Mouse (Mus musculus): ENCODE measurements around the gene Ugt1a2. TPM values are rescaled to one million over a fixed set of nuclear protein-coding genes. Genes with fewer than 3 reads are reported as not detected.
A peak's percentile ranks its signal among the peaks of the same experiment; 100 is the strongest.

Ugt1a2 gene
- polyA plus RNA-seq, 1 experiment from 2014 or later, result not detected

GRCm38 (mm10) chr1:88256886-88257663, 56.7 kb downstream of the Ugt1a2 start:
- Histone ChIP-seq H3K9me3 (ENCODE audit: control insufficient read depth, low read length) (peaks cover 89% of the 10 kb centered on the region), H3K4me2 (ENCODE audit: low read depth) (no peak overlapping the region), H3K4me1 (ENCODE audit: control insufficient read depth, insufficient read depth, low read length) (no peaks in the 10 kb centered on the region), H3K4me3 (ENCODE audit: low read depth, low read length) (no peak overlapping the region), H3K27ac (ENCODE audit: low read depth, low read length) (no peak overlapping the region), H3K36me3 (ENCODE audit: control insufficient read depth, insufficient read depth, low read length) (peaks cover 14% of the 10 kb centered on the region), H3K9ac (ENCODE audit: low read length) (no peak overlapping the region), H3K27me3 (ENCODE audit: control insufficient read depth, insufficient read depth, low read length) (no peaks in the 10 kb centered on the region)
- DNase-seq (ENCODE audit: low spot score) (no peak), ATAC-seq (ENCODE audit: insufficient read depth, low FRiP score, low TSS enrichment) (no peak)
- WGBS, result 78% methylated on average over 10 of the region's 10 CpGs

DNA sequence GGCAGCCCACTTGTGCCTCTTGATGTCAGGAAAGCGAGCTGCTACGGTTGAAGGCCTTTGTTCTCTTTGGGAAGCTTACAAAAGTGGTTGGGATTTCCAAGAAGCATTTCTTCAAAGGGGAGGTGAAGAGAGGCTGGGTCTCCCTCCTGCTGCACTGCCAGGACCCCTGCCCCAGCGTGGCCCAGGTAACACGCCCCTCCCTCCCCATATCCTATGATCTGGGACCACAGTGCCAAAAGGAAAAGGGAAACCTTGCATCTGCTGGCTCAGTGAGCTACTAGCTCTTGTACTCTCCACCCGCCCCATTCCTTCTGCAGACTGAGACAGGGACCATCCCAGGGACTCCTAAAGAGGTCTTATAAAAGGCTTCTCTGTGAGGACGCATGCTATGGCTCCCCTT, 57.3 kb downstream of the Ugt1a2 start:
- H3K27ac ChIP-seq (ENCODE audit: low read depth, low read length), result no peak overlapping the region
- H3K4me1 ChIP-seq (ENCODE audit: control insufficient read depth, insufficient read depth, low read length), result no peaks in the 10 kb centered on the region
- H3K36me3 ChIP-seq (ENCODE audit: control insufficient read depth, insufficient read depth, low read length), result peaks cover 20% of the 10 kb centered on the region
- H3K9ac ChIP-seq (ENCODE audit: low read length), result no peak overlapping the region
- no peak overlapping the region for H3K4me2 ChIP-seq (ENCODE audit: low read depth)
- ATAC-seq (ENCODE audit: insufficient read depth, low FRiP score, low TSS enrichment), result no peak
- no peak for DNase-seq (ENCODE audit: low spot score)
- no peaks in the 10 kb centered on the region for H3K27me3 ChIP-seq (ENCODE audit: control insufficient read depth, insufficient read depth, low read length)
- peaks cover 83% of the 10 kb centered on the region for H3K9me3 ChIP-seq (ENCODE audit: control insufficient read depth, low read length)
- H3K4me3 ChIP-seq (ENCODE audit: low read depth, low read length), result no peak overlapping the region
- 77% methylated on average over 6 of the region's 6 CpGs for WGBS

DNA sequence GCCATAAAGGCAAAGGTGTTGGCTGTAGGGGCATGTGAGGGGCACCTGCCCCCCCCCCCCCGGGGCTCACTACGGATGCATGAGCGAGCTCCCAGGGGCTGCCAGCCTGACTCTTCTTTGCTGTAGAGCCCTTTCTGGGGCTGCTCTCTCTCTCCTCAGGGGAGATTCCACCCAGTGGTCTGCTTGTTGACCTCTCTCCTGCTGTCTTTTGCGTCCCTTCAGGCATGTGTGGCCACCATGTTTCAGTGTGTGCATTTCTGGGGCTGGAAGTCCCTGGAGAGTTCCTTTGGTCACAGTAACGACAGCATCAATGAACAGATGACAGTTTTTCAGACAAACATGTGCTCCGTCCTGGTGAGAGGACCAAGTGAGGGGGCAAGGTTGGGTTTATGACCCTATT, 58.0 kb downstream of the Ugt1a2 start:
- H3K9ac ChIP-seq (ENCODE audit: low read length), result no peak overlapping the region
- WGBS, result 66% methylated on average over 6 of the region's 6 CpGs
- DNase-seq (ENCODE audit: low spot score) (no peak), ATAC-seq (ENCODE audit: insufficient read depth, low FRiP score, low TSS enrichment) (no peak)
- peaks cover 27% of the 10 kb centered on the region for H3K36me3 ChIP-seq (ENCODE audit: control insufficient read depth, insufficient read depth, low read length)
- H3K4me1 ChIP-seq (ENCODE audit: control insufficient read depth, insufficient read depth, low read length), result no peaks in the 10 kb centered on the region
- no peaks in the 10 kb centered on the region for H3K27me3 ChIP-seq (ENCODE audit: control insufficient read depth, insufficient read depth, low read length)
- no peak overlapping the region for H3K27ac ChIP-seq (ENCODE audit: low read depth, low read length)
- H3K4me3 ChIP-seq (ENCODE audit: low read depth, low read length), result no peak overlapping the region
- no peak overlapping the region for H3K4me2 ChIP-seq (ENCODE audit: low read depth)
- peaks cover 78% of the 10 kb centered on the region for H3K9me3 ChIP-seq (ENCODE audit: control insufficient read depth, low read length)

GRCm38 (mm10) chr1:88258881-88259642, 58.7 kb downstream of the Ugt1a2 start:
- 0 out of 2 replicates have a peak overlapping the region, but pooled peaks have one; percentile 0 for H3K27ac ChIP-seq (ENCODE audit: low read depth, low read length)
- no peaks in the 10 kb centered on the region for H3K27me3 ChIP-seq (ENCODE audit: control insufficient read depth, insufficient read depth, low read length)
- no peak for DNase-seq (ENCODE audit: low spot score)
- peak; percentile 2 for ATAC-seq (ENCODE audit: insufficient read depth, low FRiP score, low TSS enrichment)
- H3K9me3 ChIP-seq (ENCODE audit: control insufficient read depth, low read length), result peaks cover 78% of the 10 kb centered on the region
- H3K9ac ChIP-seq (ENCODE audit: low read length), result no peak overlapping the region
- WGBS, result 77% methylated on average over 8 of the region's 8 CpGs
- no peak overlapping the region for H3K4me2 ChIP-seq (ENCODE audit: low read depth)
- H3K4me1 ChIP-seq (ENCODE audit: control insufficient read depth, insufficient read depth, low read length), result no peaks in the 10 kb centered on the region
- H3K36me3 ChIP-seq (ENCODE audit: control insufficient read depth, insufficient read depth, low read length), result peaks cover 34% of the 10 kb centered on the region
- no peak overlapping the region for H3K4me3 ChIP-seq (ENCODE audit: low read depth, low read length)

- 76% methylated on average over 4 of the region's 4 CpGs for WGBS
- Histone ChIP-seq H3K27ac (ENCODE audit: low read depth, low read length) (0 out of 2 replicates have a peak overlapping the region, but pooled peaks have one; percentile 0), H3K4me2 (ENCODE audit: low read depth) (no peak overlapping the region), H3K9ac (ENCODE audit: low read length) (no peak overlapping the region), H3K4me1 (ENCODE audit: control insufficient read depth, insufficient read depth, low read length) (no peaks in the 10 kb centered on the region), H3K4me3 (ENCODE audit: low read depth, low read length) (no peak overlapping the region), H3K36me3 (ENCODE audit: control insufficient read depth, insufficient read depth, low read length) (peaks cover 40% of the 10 kb centered on the region), H3K27me3 (ENCODE audit: control insufficient read depth, insufficient read depth, low read length) (no peaks in the 10 kb centered on the region), H3K9me3 (ENCODE audit: control insufficient read depth, low read length) (peaks cover 76% of the 10 kb centered on the region)
- ATAC-seq (ENCODE audit: insufficient read depth, low FRiP score, low TSS enrichment) (peak; percentile 3; the same call in 1 of the 2 replicates), DNase-seq (ENCODE audit: low spot score) (peak; percentile 63)
These were observed 59.2 kb downstream of the Ugt1a2 start for GRCm38 (mm10) chr1:88259643-88260024.

- H3K4me3 ChIP-seq (ENCODE audit: low read depth, low read length), result no peak overlapping the region
- no peak overlapping the region for H3K27ac ChIP-seq (ENCODE audit: low read depth, low read length)
- peaks cover 45% of the 10 kb centered on the region for H3K36me3 ChIP-seq (ENCODE audit: control insufficient read depth, insufficient read depth, low read length)
- 81% methylated on average over 6 of the region's 6 CpGs for WGBS
- peak; percentile 5 for ATAC-seq (ENCODE audit: insufficient read depth, low FRiP score, low TSS enrichment)
- H3K9ac ChIP-seq (ENCODE audit: low read length), result no peak overlapping the region
- no peak overlapping the region for H3K4me2 ChIP-seq (ENCODE audit: low read depth)
- H3K4me1 ChIP-seq (ENCODE audit: control insufficient read depth, insufficient read depth, low read length), result no peaks in the 10 kb centered on the region
- DNase-seq (ENCODE audit: low spot score), result no peak
- H3K27me3 ChIP-seq (ENCODE audit: control insufficient read depth, insufficient read depth, low read length), result no peaks in the 10 kb centered on the region
- peaks cover 76% of the 10 kb centered on the region for H3K9me3 ChIP-seq (ENCODE audit: control insufficient read depth, low read length)
These were observed 59.7 kb downstream of the Ugt1a2 start for GRCm38 (mm10) chr1:88260114-88260513.

GRCm38 (mm10) chr1:88260604-88261377, 60.4 kb downstream of the Ugt1a2 start:
- H3K9ac ChIP-seq (ENCODE audit: low read length), result no peak overlapping the region
- H3K27ac ChIP-seq (ENCODE audit: low read depth, low read length), result no peak overlapping the region
- no peak overlapping the region for H3K4me2 ChIP-seq (ENCODE audit: low read depth)
- H3K4me3 ChIP-seq (ENCODE audit: low read depth, low read length), result no peak overlapping the region
- DNase-seq (ENCODE audit: low spot score) (no peak), ATAC-seq (ENCODE audit: insufficient read depth, low FRiP score, low TSS enrichment) (no peak)
- no peaks in the 10 kb centered on the region for H3K4me1 ChIP-seq (ENCODE audit: control insufficient read depth, insufficient read depth, low read length)
- peaks cover 51% of the 10 kb centered on the region for H3K36me3 ChIP-seq (ENCODE audit: control insufficient read depth, insufficient read depth, low read length)
- WGBS, result 86% methylated on average over 10 of the region's 10 CpGs
- peaks cover 76% of the 10 kb centered on the region for H3K9me3 ChIP-seq (ENCODE audit: control insufficient read depth, low read length)
- no peaks in the 10 kb centered on the region for H3K27me3 ChIP-seq (ENCODE audit: control insufficient read depth, insufficient read depth, low read length)

DNA sequence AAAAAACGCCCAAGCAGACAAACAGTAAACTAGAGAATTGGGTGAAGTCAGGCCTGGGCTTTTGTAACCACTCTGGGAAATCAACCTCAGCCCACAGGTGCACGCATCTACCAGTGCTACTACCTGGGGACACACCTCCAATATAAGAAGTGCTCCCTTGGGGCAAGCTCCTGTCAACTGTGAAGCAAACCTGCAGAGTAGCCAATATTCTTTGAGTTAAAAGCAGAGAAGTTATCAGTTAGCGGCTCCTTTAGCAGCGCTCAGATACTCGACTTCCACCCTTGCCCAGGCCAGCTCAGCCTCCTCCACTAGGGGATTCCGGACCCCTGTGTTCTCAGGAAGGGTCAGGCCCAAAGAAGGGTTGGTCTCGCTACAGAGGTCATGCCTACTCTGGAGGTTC, 61.3 kb downstream of the Ugt1a2 start:
- H3K27ac ChIP-seq (ENCODE audit: low read depth, low read length), result no peak overlapping the region
- no peaks in the 10 kb centered on the region for H3K4me1 ChIP-seq (ENCODE audit: control insufficient read depth, insufficient read depth, low read length)

More for the DNA sequence above, 61.3 kb downstream of the Ugt1a2 start:
- ATAC-seq (ENCODE audit: insufficient read depth, low FRiP score, low TSS enrichment) (no peak), DNase-seq (ENCODE audit: low spot score) (no peak)
- Histone ChIP-seq H3K4me2 (ENCODE audit: low read depth) (no peak overlapping the region), H3K4me3 (ENCODE audit: low read depth, low read length) (no peak overlapping the region), H3K9me3 (ENCODE audit: control insufficient read depth, low read length) (peaks cover 70% of the 10 kb centered on the region), H3K9ac (ENCODE audit: low read length) (no peak overlapping the region), H3K36me3 (ENCODE audit: control insufficient read depth, insufficient read depth, low read length) (peaks cover 61% of the 10 kb centered on the region), H3K27me3 (ENCODE audit: control insufficient read depth, insufficient read depth, low read length) (no peaks in the 10 kb centered on the region)
- WGBS, result 86% methylated on average over 7 of the region's 7 CpGs
